Mouse (Mus musculus): Measurements from ENCODE around the gene Trim17.

Trim17 gene

DNA sequence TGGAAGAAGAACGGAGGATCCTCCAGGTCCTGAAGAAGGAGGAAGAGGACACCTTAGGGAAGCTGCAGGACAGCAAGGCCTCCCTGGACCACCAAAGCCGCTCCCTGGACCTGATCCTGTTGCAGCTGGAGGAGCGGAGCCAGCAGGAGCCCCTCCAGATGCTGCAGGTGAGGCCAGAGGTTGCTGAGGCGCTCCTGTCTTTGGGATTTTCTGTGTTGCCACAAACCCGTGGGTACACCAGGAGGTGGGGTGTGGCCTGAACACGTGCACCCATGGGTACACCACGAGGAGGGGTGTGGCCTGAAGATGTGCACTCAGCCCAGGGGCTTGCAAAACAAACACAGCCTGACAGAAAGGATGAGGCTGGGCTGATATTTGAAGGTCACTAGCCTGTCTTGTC, 14.1 kb downstream of the Trim17 start:
- no peak for DNase-seq (ENCODE audit: low spot score)

GRCm38 (mm10) chr11:58969027-58969426, 14.5 kb downstream of the Trim17 start:
- no peak for DNase-seq (ENCODE audit: low spot score)

DNA sequence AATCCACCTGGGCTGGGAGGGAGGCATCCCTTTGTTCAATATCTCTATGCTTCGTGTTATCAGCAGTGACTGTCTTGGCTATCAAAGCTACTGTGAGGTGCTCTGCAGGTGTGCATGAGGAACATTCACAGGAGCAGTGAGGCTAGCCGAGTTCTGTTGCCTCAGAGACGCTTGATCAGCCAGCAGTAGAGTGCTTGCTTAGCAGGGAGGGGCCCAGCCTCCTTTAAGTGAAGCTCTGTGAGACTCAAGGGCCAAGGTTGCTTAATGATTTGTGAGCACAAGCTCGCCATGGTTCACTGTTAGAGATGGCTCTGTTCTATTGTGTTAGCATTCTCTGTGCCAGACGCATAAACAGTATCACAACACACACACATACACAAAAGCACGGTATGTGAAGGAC, 15.2 kb downstream of the Trim17 start:
- no peak for DNase-seq (ENCODE audit: low spot score)

DNA sequence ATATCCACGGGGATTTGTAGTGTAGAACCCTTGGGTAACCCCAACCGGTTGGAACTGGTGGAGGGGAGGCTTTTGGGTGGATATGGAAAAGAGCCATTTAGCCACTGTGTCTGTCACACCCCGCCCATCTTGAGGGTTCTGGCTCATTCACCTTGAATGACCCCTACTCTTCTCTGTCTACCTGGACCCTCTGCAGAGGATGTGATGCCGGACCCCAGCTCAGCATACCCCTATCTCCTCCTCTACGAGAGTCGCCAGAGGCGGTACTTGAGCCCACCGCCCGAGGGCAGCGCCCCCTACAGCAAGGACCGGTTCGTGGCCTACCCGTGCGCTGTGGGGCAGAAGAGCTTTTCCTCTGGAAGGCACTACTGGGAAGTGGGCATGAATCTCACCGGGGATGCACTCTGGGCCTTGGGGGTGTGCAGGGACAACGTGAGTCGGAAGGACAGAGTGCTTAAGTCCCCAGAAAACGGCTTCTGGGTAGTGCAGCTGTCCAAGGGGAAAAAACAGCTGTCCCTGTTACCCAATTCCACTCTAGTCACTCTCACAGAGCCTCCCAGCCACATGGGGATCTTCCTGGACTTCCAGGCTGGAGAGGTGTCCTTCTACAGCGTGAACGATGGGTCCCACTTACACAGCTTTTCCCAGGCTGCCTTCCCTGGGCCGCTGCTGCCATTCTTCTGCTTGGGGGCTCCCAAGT, 16.5 kb downstream of the Trim17 start:
- no peak for DNase-seq (ENCODE audit: low spot score)

GRCm38 (mm10) chr11:58971796-58972195, 17.3 kb downstream of the Trim17 start:
- no peak for DNase-seq (ENCODE audit: low spot score)

DNA sequence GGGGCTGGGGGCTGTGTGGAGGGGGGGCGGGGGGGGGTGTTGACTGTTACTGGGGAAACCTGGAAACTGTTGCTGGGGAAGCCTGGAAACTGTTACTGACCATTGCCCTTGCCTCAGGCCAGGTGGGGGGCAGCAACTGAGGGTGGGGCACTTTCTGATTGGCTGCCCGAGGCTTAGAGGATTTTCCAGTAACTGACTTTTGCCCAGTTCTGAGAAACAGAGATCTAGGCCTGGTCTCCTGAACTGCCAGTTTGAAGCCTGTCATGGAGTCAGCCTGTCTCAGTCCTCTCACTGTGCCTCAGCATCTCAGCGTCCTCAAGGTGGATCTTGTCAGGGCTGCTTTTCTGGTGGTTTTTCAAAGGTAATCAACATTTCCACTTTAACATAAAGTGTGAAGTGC, 19.9 kb downstream of the Trim17 start:
- DNase-seq (ENCODE audit: low spot score), result no peak

- peak; percentile 21 for DNase-seq (ENCODE audit: low spot score)
Measured at GRCm38 (mm10) chr11:58977150-58977549, 22.7 kb downstream of the Trim17 start.

DNA sequence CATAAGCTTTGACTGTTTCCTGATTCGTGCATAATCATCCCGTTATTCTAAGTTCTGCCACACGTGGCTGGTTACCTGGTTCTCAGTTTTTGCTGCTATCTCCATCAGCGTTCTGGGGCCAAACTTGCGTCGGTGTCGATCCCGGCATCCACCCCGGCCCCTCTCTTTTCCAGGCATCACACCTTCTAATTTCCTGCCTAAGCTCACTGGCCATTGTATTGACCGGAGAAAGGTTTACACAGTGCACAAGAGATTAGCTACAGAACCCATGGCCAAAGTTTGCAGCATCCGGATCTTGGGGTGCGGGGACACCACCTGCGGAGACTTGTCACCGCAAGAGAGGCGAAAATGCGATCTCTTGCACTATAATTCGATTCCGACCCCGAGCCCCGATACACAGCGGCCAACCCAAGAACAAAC, 23.1 kb downstream of the Trim17 start:
- no peak for DNase-seq (ENCODE audit: low spot score)

DNA sequence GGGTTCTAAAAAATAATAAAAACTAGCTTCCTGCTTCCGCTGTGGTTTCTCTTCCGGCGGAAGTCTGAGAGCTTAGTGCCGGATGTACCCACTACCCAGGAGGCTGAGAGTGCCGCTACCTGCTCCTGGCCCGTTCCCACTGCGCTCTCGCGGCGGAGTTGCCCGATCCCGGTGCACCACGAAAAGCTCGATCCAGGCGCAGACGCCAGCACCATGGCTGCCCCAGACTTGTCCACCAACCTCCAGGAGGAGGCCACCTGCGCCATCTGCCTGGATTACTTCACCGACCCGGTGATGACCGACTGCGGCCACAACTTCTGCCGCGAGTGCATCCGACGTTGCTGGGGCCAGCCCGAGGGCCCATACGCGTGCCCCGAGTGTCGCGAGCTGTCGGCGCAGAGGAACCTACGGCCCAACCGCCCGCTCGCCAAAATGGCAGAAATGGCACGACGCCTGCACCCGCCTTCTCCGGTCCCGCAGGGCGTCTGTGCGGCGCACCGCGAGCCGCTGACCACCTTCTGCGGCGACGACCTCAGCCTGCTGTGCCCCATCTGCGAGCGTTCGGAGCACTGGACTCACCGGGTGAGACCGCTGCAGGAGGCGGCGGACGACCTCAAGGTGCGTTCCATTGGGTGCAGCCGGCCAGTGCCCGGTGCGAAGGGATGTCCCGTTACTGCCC, 23.7 kb downstream of the Trim17 start, which contains the start of gene Trim11:
Trim11 (plus strand) TSS at position 67 of the 679 bp plus-strand sequence.
- peak; percentile 76 for DNase-seq (ENCODE audit: low spot score)

DNA sequence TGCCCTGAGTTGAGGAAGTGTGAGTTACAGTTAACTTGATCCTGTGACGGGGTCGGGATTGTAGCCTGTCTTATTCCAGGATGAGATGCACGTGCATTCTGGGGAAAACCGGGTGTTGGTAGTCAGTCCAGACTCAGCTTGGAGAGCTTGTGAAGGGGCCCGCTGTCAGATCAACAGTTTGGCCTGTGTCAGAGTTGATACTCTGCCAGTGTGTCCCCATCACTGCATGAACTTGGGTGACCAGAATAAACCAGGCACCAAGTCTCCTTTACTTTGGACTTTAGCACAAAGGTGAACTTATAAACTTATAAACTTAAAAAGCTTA, 24.2 kb downstream of the Trim17 start:
- DNase-seq (ENCODE audit: low spot score), result peak; percentile 48

- peak; percentile 28 for DNase-seq (ENCODE audit: low spot score)
Measured at GRCm38 (mm10) chr11:58979183-58979582, 24.7 kb downstream of the Trim17 start.

DNA sequence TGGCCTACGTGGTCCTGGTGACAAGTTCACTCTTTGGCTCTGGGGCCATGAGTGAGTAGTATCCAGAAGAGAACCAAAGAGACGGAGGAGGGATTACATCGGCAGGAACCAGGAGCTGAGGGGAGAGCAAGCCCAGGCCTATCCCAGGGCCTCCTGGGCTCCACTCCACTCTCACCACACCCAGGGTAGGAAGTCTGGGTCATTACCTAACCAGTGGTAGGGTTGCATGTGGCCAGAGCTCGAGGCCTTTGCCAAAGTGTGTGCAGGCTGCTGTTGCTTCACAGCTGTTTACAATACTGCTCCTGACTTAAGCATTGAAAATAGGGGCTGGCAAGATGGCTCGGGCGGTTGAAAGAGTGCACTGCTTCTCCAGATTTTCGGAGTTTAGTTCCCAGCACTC, 25.2 kb downstream of the Trim17 start:
- DNase-seq (ENCODE audit: low spot score), result peak; percentile 84

- DNase-seq (ENCODE audit: low spot score), result peak; percentile 19
Measured at GRCm38 (mm10) chr11:58980381-58980990, 26.0 kb downstream of the Trim17 start.

DNA sequence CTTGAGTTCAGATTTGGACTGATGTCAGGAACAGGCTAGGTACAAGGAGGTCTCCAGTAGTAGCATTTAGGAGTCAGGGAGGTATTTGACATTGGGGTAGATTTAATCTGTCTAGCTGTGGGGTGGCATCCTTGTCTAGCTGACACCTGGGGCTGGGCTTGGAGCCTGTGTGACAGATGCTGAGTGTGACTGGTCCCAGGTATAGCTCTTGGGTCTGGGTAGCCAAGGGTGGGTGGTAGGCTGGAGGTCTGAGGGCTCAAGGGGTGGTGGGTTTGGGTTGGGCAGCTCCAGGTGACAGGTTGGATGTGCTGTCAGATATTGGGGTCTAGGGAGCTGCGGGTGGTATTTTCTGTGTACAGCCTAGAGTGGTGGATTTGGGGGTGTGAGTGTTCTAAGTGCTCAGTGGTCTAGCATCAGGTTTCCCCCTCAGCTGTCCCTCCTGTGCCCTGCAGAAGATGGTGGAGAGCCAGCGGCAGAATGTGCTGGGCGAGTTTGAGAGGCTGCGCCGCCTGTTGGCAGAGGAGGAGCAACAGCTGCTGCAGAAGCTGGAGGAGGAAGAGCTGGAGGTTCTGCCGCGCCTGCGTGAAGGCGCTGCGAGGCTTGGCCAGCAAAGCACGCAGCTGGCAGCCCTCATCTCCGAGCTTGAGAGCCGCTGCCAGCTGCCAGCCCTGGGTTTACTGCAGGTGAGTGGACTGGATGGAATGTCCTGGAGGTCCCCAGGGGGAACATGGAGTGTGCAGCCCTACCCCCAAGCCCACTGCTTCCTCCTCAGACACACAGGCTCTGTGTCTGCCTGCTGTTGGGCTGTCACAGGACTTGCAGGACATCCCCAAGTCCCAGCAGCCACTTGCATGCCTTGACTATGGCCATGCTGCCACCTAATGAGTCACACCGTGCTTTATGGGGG, 27.3 kb downstream of the Trim17 start:
- no peak for DNase-seq (ENCODE audit: low spot score)

DNA sequence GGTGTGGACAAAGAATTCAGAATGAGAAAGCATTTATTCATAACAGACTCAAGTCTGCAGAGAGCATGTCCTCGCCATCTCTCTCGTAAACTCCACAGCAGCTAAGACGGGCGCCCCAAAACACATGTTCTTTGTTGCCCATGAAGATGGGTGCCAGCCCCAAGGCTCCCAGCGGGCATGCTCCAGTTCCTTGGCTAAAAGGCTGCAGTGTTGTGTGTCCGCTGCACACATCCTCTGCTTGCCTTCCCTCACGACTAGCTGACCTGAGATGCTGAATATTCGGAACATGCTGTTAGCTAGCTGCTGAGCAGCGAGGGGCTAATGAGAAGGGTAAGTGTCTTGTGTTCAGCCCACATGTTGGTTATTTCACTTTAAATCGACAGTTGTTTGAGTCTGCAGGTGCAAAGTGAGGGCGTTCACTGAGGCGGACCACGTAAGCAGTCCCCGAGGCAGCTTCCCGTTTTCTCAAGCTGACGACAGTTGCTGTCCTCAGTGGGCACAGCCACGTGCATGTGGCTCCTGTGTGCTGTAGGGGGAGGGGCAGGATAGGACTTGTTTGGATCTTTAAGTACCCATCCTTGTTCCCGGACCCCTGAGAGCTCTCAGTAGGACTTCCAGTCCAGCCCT, 28.1 kb downstream of the Trim17 start:
- no peak for DNase-seq (ENCODE audit: low spot score)

GRCm38 (mm10) chr11:58983691-58984341, 29.3 kb downstream of the Trim17 start:
- DNase-seq (ENCODE audit: low spot score), result no peak

GRCm38 (mm10) chr11:58984657-58985056, 30.2 kb downstream of the Trim17 start:
- no peak for DNase-seq (ENCODE audit: low spot score)

GRCm38 (mm10) chr11:58985299-58985917, 30.9 kb downstream of the Trim17 start:
- no peak for DNase-seq (ENCODE audit: low spot score)

DNA sequence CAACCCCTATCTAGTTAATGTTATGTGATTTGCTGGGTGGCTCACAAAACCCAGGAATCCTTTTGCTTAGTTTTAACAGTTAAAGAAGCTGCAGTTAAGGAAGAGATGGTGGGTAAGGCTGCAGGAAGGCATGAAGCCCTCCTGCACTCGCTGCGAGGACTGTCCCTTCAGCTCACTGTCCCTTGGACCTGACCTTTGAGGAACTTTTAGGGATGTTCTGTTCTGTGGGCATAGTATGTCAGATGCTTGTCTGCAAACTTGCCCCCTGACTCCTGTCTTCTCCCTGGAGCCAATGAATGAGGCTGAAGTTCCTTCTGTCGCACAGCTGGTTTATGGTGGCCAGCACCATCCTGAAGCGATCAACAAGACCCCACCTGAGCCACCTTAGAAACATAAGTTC, 34.7 kb downstream of the Trim17 start:
- DNase-seq (ENCODE audit: low spot score), result no peak

GRCm38 (mm10) chr11:58990141-58990540, 35.7 kb downstream of the Trim17 start:
- DNase-seq (ENCODE audit: low spot score), result no peak

GRCm38 (mm10) chr11:58990794-58991193, 36.3 kb downstream of the Trim17 start:
- no peak for DNase-seq (ENCODE audit: low spot score)

Data from adipocyte (in vitro differentiated cells).